1 mouse cellular context compared by ENCODE assay signal in genomic region chr7:45628364-45629294, GRCm38 (mm10).
TF ChIP-seq lines count a peak whose summit lies in the region.

No protein-coding gene starts in this region.

TF ChIP-seq in CH12.LX, 34 proteins besides CTCF, POLR2A, EP300 and RAD21:
- TF ChIP-seq ZNF384 (IDR thresholded peaks at IDR 0.05; ENCODE audit: low read depth, low read length) (no peak), POLR2AphosphoS2 (IDR thresholded peaks at IDR 0.05; ENCODE audit: low read depth, low read length) (no peak), NRF1 (IDR thresholded peaks at IDR 0.05; ENCODE audit: low read depth, low read length) (peak; percentile 66), RCOR1 (conservative IDR thresholded peaks at IDR 0.05; ENCODE audit: low read depth, low read length) (no peak), MXI1 (IDR thresholded peaks at IDR 0.05; ENCODE audit: low read depth, low read length) (0 out of 2 replicates have a peak, but pooled peaks have one; percentile 24), NELFE (IDR thresholded peaks at IDR 0.05; ENCODE audit: low read depth, low read length) (0 out of 2 replicates have a peak, but pooled peaks have one; percentile 34), ELF1 (IDR thresholded peaks at IDR 0.05; ENCODE audit: low read depth, low read length) (peak; percentile 32; the same call in 1 of the 2 replicates), BHLHE40 (IDR thresholded peaks at IDR 0.05; ENCODE audit: low read depth, low read length) (peak; percentile 96), ZC3H11A (IDR thresholded peaks at IDR 0.05; ENCODE audit: low read depth, low read length) (0 out of 2 replicates have a peak, but pooled peaks have one; percentile 5), UBTF (IDR thresholded peaks at IDR 0.05; ENCODE audit: low read depth, low read length) (no peak), SMC3 (IDR thresholded peaks at IDR 0.05; ENCODE audit: low read depth, low read length) (peak; percentile 75), KAT2A (IDR thresholded peaks at IDR 0.05; ENCODE audit: insufficient replicate concordance, low read length) (no peak), IRF4 (IDR thresholded peaks at IDR 0.05; ENCODE audit: low read depth, low read length) (peak; percentile 20; the same call in 1 of the 2 replicates), SIN3A (IDR thresholded peaks at IDR 0.05; ENCODE audit: low read length) (no peak), MEF2A (IDR thresholded peaks at IDR 0.05; ENCODE audit: borderline replicate concordance, low read depth, low read length) (0 out of 2 replicates have a peak, but pooled peaks have one; percentile 46)
